Mouse (Mus musculus): ENCODE data around the gene Arhgap19. TPM values are rescaled to one million over a fixed set of nuclear protein-coding genes. Genes with fewer than 3 reads are reported as not detected.
A peak's percentile ranks its signal among the peaks of the same experiment; 100 is the strongest.

Arhgap19 gene
- polyA plus RNA-seq, 1 experiment from 2014 or later: 11.0 TPM

GRCm38 (mm10) chr19:41841105-41841750 is 39.4 kb upstream of the Arhgap19 start:
- H3K27ac ChIP-seq: no peak overlapping the region
- no peaks in the 10 kb centered on the region for H3K27me3 ChIP-seq
- no peaks in the 10 kb centered on the region for H3K36me3 ChIP-seq
- no peaks in the 10 kb centered on the region for H3K9me3 ChIP-seq
- peaks cover 13% of the 10 kb centered on the region for H3K4me1 ChIP-seq (replicated peaks)
- no peak overlapping the region for H3K9ac ChIP-seq (replicated peaks)
- WGBS: 86% methylated on average over 7 of the region's 7 CpGs
- ATAC-seq: no peak
- H3K4me2 ChIP-seq (replicated peaks): no peak overlapping the region
- H3K4me3 ChIP-seq (replicated peaks): no peak overlapping the region

- Histone ChIP-seq H3K4me1 (replicated peaks) (peaks cover 18% of the 10 kb centered on the region), H3K27me3 (no peaks in the 10 kb centered on the region), H3K9me3 (no peaks in the 10 kb centered on the region), H3K4me2 (replicated peaks) (no peak overlapping the region), H3K9ac (replicated peaks) (no peak overlapping the region), H3K27ac (no peak overlapping the region), H3K36me3 (no peaks in the 10 kb centered on the region), H3K4me3 (replicated peaks) (no peak overlapping the region)
- WGBS: 94% methylated on average over 3 of the region's 3 CpGs
- ATAC-seq: no peak
Measured at GRCm38 (mm10) chr19:41839685-41840084, 37.8 kb upstream of the Arhgap19 start.

- no peaks in the 10 kb centered on the region for H3K9me3 ChIP-seq
- H3K9ac ChIP-seq (replicated peaks): no peak overlapping the region
- H3K4me2 ChIP-seq (replicated peaks): no peak overlapping the region
- ATAC-seq: no peak
- H3K27me3 ChIP-seq: no peaks in the 10 kb centered on the region
- H3K36me3 ChIP-seq: no peaks in the 10 kb centered on the region
- H3K4me3 ChIP-seq (replicated peaks): no peak overlapping the region
- no peak overlapping the region for H3K27ac ChIP-seq
- peaks cover 18% of the 10 kb centered on the region for H3K4me1 ChIP-seq (replicated peaks)
- WGBS: 85% methylated on average over 6 of the region's 6 CpGs
Measured at GRCm38 (mm10) chr19:41838808-41839207, 37.0 kb upstream of the Arhgap19 start.

GRCm38 (mm10) chr19:41837917-41838261 is 36.0 kb upstream of the Arhgap19 start:
- 79% methylated on average over 4 of the region's 4 CpGs for WGBS
- H3K4me3 ChIP-seq (replicated peaks): no peak overlapping the region
- no peak overlapping the region for H3K4me2 ChIP-seq (replicated peaks)
- no peaks in the 10 kb centered on the region for H3K9me3 ChIP-seq
- no peak overlapping the region for H3K9ac ChIP-seq (replicated peaks)
- H3K27ac ChIP-seq: no peak overlapping the region
- H3K27me3 ChIP-seq: no peaks in the 10 kb centered on the region; the same call in 1 of the 2 replicates
- no peak for ATAC-seq
- peaks cover 28% of the 10 kb centered on the region for H3K4me1 ChIP-seq (replicated peaks)
- H3K36me3 ChIP-seq: no peaks in the 10 kb centered on the region

- Histone ChIP-seq H3K4me3 (replicated peaks) (no peak overlapping the region), H3K4me2 (replicated peaks) (no peak overlapping the region), H3K4me1 (replicated peaks) (peaks cover 33% of the 10 kb centered on the region), H3K9me3 (no peaks in the 10 kb centered on the region), H3K36me3 (no peaks in the 10 kb centered on the region), H3K9ac (replicated peaks) (no peak overlapping the region), H3K27me3 (peaks cover 4% of the 10 kb centered on the region; the same call in 1 of the 2 replicates), H3K27ac (no peak overlapping the region)
- ATAC-seq: no peak
- WGBS: 79% methylated on average over 9 of the region's 9 CpGs
Measured at GRCm38 (mm10) chr19:41837194-41837916, 35.5 kb upstream of the Arhgap19 start.

GRCm38 (mm10) chr19:41836719-41837118 is 34.9 kb upstream of the Arhgap19 start:
- no peak for ATAC-seq
- peaks cover 39% of the 10 kb centered on the region for H3K4me1 ChIP-seq (replicated peaks)
- H3K36me3 ChIP-seq: no peaks in the 10 kb centered on the region
- H3K4me2 ChIP-seq (replicated peaks): no peak overlapping the region
- H3K9me3 ChIP-seq: no peaks in the 10 kb centered on the region
- peaks cover 7% of the 10 kb centered on the region; the same call in 1 of the 2 replicates for H3K27me3 ChIP-seq
- no peak overlapping the region for H3K9ac ChIP-seq (replicated peaks)
- H3K27ac ChIP-seq: no peak overlapping the region
- H3K4me3 ChIP-seq (replicated peaks): no peak overlapping the region
- WGBS: 43% methylated on average over 3 of the region's 3 CpGs

- peak; percentile 80 for ATAC-seq
- 1% methylated on average over 6 of the region's 6 CpGs for WGBS
Measured at GRCm38 (mm10) chr19:41835816-41836215, 34.0 kb upstream of the Arhgap19 start.

GRCm38 (mm10) chr19:41835407-41835806 is 33.6 kb upstream of the Arhgap19 start:
- peak overlapping the region; percentile 7; the same call in 1 of the 2 replicates for H3K4me3 ChIP-seq (replicated peaks)
- H3K4me1 ChIP-seq (replicated peaks): peaks cover 50% of the 10 kb centered on the region
- H3K27me3 ChIP-seq: peaks cover 8% of the 10 kb centered on the region; the same call in 1 of the 2 replicates
- no peaks in the 10 kb centered on the region for H3K36me3 ChIP-seq
- H3K27ac ChIP-seq: peak overlapping the region; percentile 12; the same call in 1 of the 2 replicates
- 41% methylated on average over 6 of the region's 6 CpGs for WGBS
- peak overlapping the region; percentile 44 for H3K4me2 ChIP-seq (replicated peaks)
- no peak for ATAC-seq
- no peaks in the 10 kb centered on the region for H3K9me3 ChIP-seq
- H3K9ac ChIP-seq (replicated peaks): no peak overlapping the region

More at GRCm38 (mm10) chr19:41835816-41836215, 34.0 kb upstream of the Arhgap19 start:
- Histone ChIP-seq H3K4me1 (replicated peaks) (peaks cover 46% of the 10 kb centered on the region), H3K27ac (peak overlapping the region; percentile 49), H3K27me3 (peaks cover 8% of the 10 kb centered on the region; the same call in 1 of the 2 replicates), H3K36me3 (no peaks in the 10 kb centered on the region), H3K9me3 (no peaks in the 10 kb centered on the region), H3K4me3 (replicated peaks) (peak overlapping the region; percentile 7; the same call in 1 of the 2 replicates), H3K4me2 (replicated peaks) (peak overlapping the region; percentile 44), H3K9ac (replicated peaks) (peak overlapping the region; percentile 17; the same call in 1 of the 2 replicates)

GRCm38 (mm10) chr19:41832501-41833201 is 30.8 kb upstream of the Arhgap19 start:
- WGBS: 66% methylated on average over 13 of the region's 13 CpGs
- Histone ChIP-seq H3K27me3 (peaks cover 8% of the 10 kb centered on the region; the same call in 1 of the 2 replicates), H3K27ac (peak overlapping the region; percentile 25), H3K4me1 (replicated peaks) (peaks cover 52% of the 10 kb centered on the region), H3K36me3 (no peaks in the 10 kb centered on the region), H3K9me3 (no peaks in the 10 kb centered on the region), H3K9ac (replicated peaks) (peak overlapping the region; percentile 90), H3K4me2 (replicated peaks) (peak overlapping the region; percentile 95), H3K4me3 (replicated peaks) (peak overlapping the region; percentile 84)
- ATAC-seq: no peak

- WGBS: 4% methylated on average over 14 of the region's 14 CpGs
- H3K4me2 ChIP-seq (replicated peaks): peak overlapping the region; percentile 95
- H3K9ac ChIP-seq (replicated peaks): peak overlapping the region; percentile 90
- peak overlapping the region; percentile 25 for H3K27ac ChIP-seq
- H3K36me3 ChIP-seq: no peaks in the 10 kb centered on the region
- H3K4me3 ChIP-seq (replicated peaks): peak overlapping the region; percentile 84
- H3K27me3 ChIP-seq: peaks cover 8% of the 10 kb centered on the region; the same call in 1 of the 2 replicates
- peaks cover 50% of the 10 kb centered on the region for H3K4me1 ChIP-seq (replicated peaks)
- no peak for ATAC-seq
- H3K9me3 ChIP-seq: no peaks in the 10 kb centered on the region
Measured at GRCm38 (mm10) chr19:41831718-41832391, 30.0 kb upstream of the Arhgap19 start.

GRCm38 (mm10) chr19:41831101-41831570 is 29.3 kb upstream of the Arhgap19 start:
- ATAC-seq: no peak

More at GRCm38 (mm10) chr19:41831101-41831570, 29.3 kb upstream of the Arhgap19 start:
- WGBS: under 1% methylated on average over 19 of the region's 19 CpGs
- Histone ChIP-seq H3K27me3 (peaks cover 8% of the 10 kb centered on the region; the same call in 1 of the 2 replicates), H3K4me3 (replicated peaks) (peak overlapping the region; percentile 84), H3K27ac (peak overlapping the region; percentile 95), H3K36me3 (no peaks in the 10 kb centered on the region), H3K4me1 (replicated peaks) (peaks cover 45% of the 10 kb centered on the region), H3K9ac (replicated peaks) (peak overlapping the region; percentile 90), H3K9me3 (no peaks in the 10 kb centered on the region), H3K4me2 (replicated peaks) (peak overlapping the region; percentile 95)

Measured in midbrain, embryonic 13.5 days (tissue).